Mouse (Mus musculus): ENCODE measurements around the gene Txndc2.

DNA sequence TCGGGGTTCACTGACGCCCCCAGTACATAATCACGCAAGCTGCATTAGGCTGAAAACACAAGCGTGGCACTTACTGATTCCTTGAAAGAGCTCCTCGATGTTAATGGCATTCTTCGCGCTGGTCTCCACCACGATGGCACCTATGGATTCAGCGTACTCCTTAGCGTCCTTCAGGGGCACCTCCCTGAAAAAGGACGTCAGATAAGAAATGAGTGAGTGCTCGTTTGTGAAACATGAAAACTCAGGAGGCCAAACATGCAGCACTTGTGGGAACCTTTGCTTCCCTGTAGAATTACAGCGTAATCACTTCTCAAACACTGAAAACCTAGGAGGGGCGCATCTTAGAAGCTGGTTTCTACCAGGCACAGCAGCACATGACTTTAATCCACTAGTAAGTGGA, 25.8 kb upstream of the Txndc2 start:
- TF ChIP-seq CTCF (IDR thresholded peaks at IDR 0.05; ENCODE audit: low read depth, low read length): no peak
- TF ChIP-seq EP300 (IDR thresholded peaks at IDR 0.05; ENCODE audit: insufficient read depth, low read depth, low read length): no peak
- no peak for TF ChIP-seq POLR2A (IDR thresholded peaks at IDR 0.05; ENCODE audit: insufficient read depth, low read length)

Data from ES-Bruce4 (cell line).